Mouse (Mus musculus): ENCODE measurements around the gene Alx3. TPM values are rescaled to one million over a fixed set of nuclear protein-coding genes. Genes with fewer than 3 reads are reported as not detected.
"Not testable (repeated sequence)": the region's sequence is repeated elsewhere in the genome, so short reads cannot be mapped to it uniquely, and the experiment has no call there.

The Alx3 gene
- polyA plus RNA-seq, 1 experiment: not detected

GRCm38 (mm10) chr3:107631523-107631958, 36.7 kb downstream of the Alx3 start, which contains the start of gene Strip1:
Gene Strip1, minus strand, starts transcription at chr3:107631694.
- peaks cover 31% of the 10 kb centered on the region for H3K36me3 ChIP-seq (replicated peaks; ENCODE audit: low read length)
- peak within 1 kb of the TSS; percentile 95 for H3K4me3 ChIP-seq (replicated peaks)
- TF ChIP-seq GATA1 (IDR thresholded peaks at IDR 0.05; ENCODE audit: borderline replicate concordance, low read length): no peak
- no peak for TF ChIP-seq FLI1 (IDR thresholded peaks at IDR 0.05; ENCODE audit: low read length)
- no peaks in the 10 kb centered on the region for H3K27me3 ChIP-seq (replicated peaks)
- H3K9me3 ChIP-seq: no peaks in the 10 kb centered on the region
- H3K4me1 ChIP-seq: peaks cover 35% of the 10 kb centered on the region

DNA sequence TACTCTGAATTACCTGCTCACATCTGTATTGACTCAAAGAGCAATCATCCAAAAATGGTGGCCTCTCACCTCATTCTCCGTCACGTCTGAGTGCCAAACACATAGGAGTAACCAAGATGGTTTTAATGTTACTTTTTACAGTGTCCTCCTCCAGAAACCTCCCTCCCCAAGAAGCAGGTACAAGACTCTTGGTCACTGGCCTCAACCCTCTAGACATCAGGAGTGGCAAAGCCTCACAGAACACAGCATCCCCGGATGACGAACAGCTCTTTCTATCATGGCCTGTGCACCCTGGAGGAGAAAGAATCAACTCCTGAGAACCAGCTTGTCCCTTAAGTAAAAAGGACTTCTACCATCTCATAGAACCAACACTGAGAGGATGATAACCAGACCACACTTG, 38.0 kb downstream of the Alx3 start:
- H3K36me3 ChIP-seq (replicated peaks; ENCODE audit: low read length): peaks cover 18% of the 10 kb centered on the region
- H3K27me3 ChIP-seq (replicated peaks): no peaks in the 10 kb centered on the region
- TF ChIP-seq GATA1 (IDR thresholded peaks at IDR 0.05; ENCODE audit: borderline replicate concordance, low read length): no peak
- TF ChIP-seq FLI1 (IDR thresholded peaks at IDR 0.05; ENCODE audit: low read length): no peak
- no peak overlapping the region for H3K4me3 ChIP-seq (replicated peaks)
- no peaks in the 10 kb centered on the region for H3K9me3 ChIP-seq
- H3K4me1 ChIP-seq: peaks cover 42% of the 10 kb centered on the region

DNA sequence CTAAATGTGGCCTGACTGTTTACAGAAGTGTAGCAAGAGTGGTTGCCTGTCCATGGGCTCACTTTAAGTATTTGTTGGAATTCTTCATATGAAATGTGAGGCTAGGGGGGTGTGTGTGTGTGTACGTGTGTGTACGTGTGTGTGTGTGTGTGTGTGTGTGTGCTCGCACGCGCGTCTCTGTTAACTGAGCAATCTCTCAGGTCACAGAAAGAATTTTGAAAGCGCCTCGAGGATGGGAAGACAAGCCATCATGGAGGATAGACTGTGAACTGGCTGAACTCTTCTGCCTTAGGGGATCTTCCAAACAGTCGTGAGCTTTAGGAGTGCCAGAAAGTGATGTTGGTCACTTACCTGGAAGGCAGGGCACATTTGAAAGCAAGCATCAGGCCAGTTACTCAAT, 39.1 kb downstream of the Alx3 start:
- Histone ChIP-seq H3K4me3 (replicated peaks) (no peak overlapping the region), H3K36me3 (replicated peaks; ENCODE audit: low read length) (peaks cover 7% of the 10 kb centered on the region), H3K9me3 (no peaks in the 10 kb centered on the region), H3K27me3 (replicated peaks) (no peaks in the 10 kb centered on the region), H3K4me1 (peaks cover 44% of the 10 kb centered on the region)
- TF ChIP-seq FLI1 (IDR thresholded peaks at IDR 0.05; ENCODE audit: low read length) (no peak), GATA1 (IDR thresholded peaks at IDR 0.05; ENCODE audit: borderline replicate concordance, low read length) (no peak)

- H3K27me3 ChIP-seq (replicated peaks): no peaks in the 10 kb centered on the region
- H3K36me3 ChIP-seq (replicated peaks; ENCODE audit: low read length): no peaks in the 10 kb centered on the region
- no peak for TF ChIP-seq FLI1 (IDR thresholded peaks at IDR 0.05; ENCODE audit: low read length)
- TF ChIP-seq GATA1 (IDR thresholded peaks at IDR 0.05; ENCODE audit: borderline replicate concordance, low read length): no peak
- H3K4me3 ChIP-seq (replicated peaks): no peak overlapping the region
- H3K4me1 ChIP-seq: peaks cover 30% of the 10 kb centered on the region
- H3K9me3 ChIP-seq: no peaks in the 10 kb centered on the region
Observed at GRCm38 (mm10) chr3:107635836-107636235, 41.0 kb downstream of the Alx3 start.

DNA sequence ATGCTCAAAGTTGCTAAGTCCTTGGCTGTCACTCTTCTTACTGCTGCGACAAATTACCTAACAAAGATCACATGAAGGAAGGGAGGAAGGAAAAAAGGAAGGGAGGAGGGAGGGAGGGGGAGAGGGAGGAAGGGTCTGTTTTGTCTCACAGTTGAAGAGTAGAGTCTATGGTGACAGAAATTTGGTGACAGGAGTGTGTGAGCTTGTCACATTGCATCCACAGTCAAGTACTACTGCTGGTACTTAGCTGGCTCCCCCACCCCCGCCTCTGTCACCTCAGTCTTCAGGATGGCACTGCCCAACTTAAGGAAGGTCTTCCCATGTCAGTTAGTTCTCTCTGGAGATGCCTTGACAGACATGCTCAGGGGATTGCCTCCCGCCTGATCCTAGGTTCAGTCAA, 41.4 kb downstream of the Alx3 start:
- Histone ChIP-seq H3K36me3 (replicated peaks; ENCODE audit: low read length) (no peaks in the 10 kb centered on the region), H3K27me3 (replicated peaks) (no peaks in the 10 kb centered on the region), H3K9me3 (no peaks in the 10 kb centered on the region), H3K4me1 (peaks cover 30% of the 10 kb centered on the region), H3K4me3 (replicated peaks) (no peak overlapping the region)
- TF ChIP-seq FLI1 (IDR thresholded peaks at IDR 0.05; ENCODE audit: low read length) (no peak), GATA1 (IDR thresholded peaks at IDR 0.05; ENCODE audit: borderline replicate concordance, low read length) (no peak)

DNA sequence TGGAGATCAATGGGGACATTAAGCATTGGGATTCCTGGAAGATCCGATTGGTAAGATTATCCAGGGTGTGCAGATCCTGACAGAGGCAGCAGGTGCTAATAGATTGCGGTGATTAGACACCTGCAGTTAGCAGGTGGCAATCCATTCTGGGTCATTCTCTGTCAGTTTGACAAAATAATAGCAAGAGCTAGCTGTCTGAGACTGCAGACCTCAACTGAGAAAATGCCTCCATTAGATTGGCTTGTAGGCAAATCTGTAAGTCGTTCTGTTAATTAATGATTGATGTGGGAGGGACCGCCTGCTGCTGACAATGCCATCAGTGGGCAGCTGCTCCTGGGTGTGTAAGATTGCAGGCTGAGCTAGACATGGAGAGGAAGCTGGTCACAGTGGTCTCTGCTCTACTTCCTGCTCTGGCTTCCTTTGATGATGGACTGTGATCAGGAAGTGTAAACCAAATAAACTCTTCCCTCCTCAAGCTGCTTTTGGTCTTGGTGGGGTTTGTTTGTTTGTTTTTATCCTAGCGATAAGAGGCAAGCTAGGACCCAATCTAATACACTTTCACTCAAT, 42.9 kb downstream of the Alx3 start:
- H3K9me3 ChIP-seq: no peaks in the 10 kb centered on the region
- no peaks in the 10 kb centered on the region for H3K36me3 ChIP-seq (replicated peaks; ENCODE audit: low read length)
- peaks cover 24% of the 10 kb centered on the region for H3K4me1 ChIP-seq
- H3K27me3 ChIP-seq (replicated peaks): no peaks in the 10 kb centered on the region
- H3K4me3 ChIP-seq (replicated peaks): no peak overlapping the region
- TF ChIP-seq FLI1 (IDR thresholded peaks at IDR 0.05; ENCODE audit: low read length) (no peak), GATA1 (IDR thresholded peaks at IDR 0.05; ENCODE audit: borderline replicate concordance, low read length) (peak; percentile 62; the same call in 1 of the 3 replicates)

DNA sequence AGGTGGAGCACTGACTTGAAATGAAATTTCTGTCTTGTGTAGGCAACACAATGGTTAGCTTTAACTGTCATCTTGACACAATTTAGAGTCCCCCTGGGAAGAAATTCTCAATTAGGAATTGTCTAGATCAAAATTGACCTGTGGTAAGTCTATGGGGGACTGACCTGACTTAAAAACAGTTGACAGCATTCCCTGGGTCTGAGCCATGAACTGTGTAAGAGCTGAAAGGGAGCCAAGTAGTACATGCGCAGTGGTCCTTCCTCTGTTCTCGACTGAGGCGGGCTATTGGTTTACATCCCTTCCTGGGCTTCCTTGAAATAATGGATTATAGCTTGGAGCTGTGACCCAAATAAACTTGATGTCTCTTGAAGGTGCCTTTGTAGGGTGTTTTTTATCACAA, 52.1 kb downstream of the Alx3 start:
- Histone ChIP-seq H3K36me3 (replicated peaks; ENCODE audit: low read length) (no peaks in the 10 kb centered on the region), H3K4me1 (peaks cover 15% of the 10 kb centered on the region)
- TF ChIP-seq FLI1 (IDR thresholded peaks at IDR 0.05; ENCODE audit: low read length) (no peak), GATA1 (IDR thresholded peaks at IDR 0.05; ENCODE audit: borderline replicate concordance, low read length) (no peak)

DNA sequence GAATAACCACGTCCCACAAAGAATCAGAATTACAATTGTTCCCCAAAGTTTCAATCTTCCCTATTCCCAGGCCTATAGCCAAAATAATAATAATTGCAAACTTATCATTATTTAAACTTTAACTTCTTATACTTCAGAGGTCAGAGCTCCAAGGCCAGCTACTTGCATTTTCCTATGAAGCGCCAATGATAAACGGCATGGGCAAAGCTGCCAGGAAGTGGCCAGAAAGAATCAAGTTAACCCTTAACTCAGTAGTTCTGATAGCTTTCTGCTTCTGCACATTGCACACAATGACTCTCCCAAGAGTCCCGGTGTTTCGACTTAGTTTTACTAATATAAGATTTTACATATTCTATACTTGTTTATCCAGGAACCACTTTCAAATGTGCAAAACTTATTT, 55.4 kb downstream of the Alx3 start:
- H3K9me3 ChIP-seq; H3K4me3 ChIP-seq (replicated peaks); H3K27me3 ChIP-seq (replicated peaks); H3K36me3 ChIP-seq (replicated peaks; ENCODE audit: low read length): not testable (repeated sequence)
- H3K4me1 ChIP-seq: peaks cover 15% of the 10 kb centered on the region

More for the DNA sequence above, 52.1 kb downstream of the Alx3 start:
- H3K9me3 ChIP-seq: peaks cover 3% of the 10 kb centered on the region; the same call in 1 of the 2 replicates
- H3K27me3 ChIP-seq (replicated peaks): peaks cover 4% of the 10 kb centered on the region
- H3K4me3 ChIP-seq (replicated peaks): no peak overlapping the region

GRCm38 (mm10) chr3:107652968-107653367, 58.1 kb downstream of the Alx3 start:
- Histone ChIP-seq H3K4me3 (replicated peaks) (no peak overlapping the region), H3K36me3 (replicated peaks; ENCODE audit: low read length) (peaks cover 4% of the 10 kb centered on the region), H3K9me3 (no peaks in the 10 kb centered on the region), H3K27me3 (replicated peaks) (peaks cover 4% of the 10 kb centered on the region), H3K4me1 (peaks cover 9% of the 10 kb centered on the region)
- no peak for TF ChIP-seq FLI1 (IDR thresholded peaks at IDR 0.05; ENCODE audit: low read length)
- TF ChIP-seq GATA1 (IDR thresholded peaks at IDR 0.05; ENCODE audit: borderline replicate concordance, low read length): no peak

DNA sequence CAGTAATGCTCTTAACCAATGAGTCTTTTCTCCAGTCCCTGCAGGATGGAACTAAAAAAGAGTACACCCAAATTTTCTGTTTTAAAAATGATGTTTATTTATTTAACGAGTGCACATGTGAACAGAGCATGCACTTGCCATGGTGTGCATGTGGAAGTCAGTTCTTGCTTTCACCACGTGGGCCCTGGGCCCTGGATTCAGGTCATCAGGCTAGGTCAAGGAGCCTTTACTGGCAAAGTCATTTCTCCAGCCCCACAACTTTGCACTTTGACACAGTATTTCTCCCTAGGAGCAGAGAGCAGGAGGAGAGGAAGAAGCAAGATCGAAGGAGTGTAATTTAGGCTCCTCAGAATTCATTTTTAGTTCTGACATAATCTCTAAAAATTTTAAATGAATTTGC, 60.0 kb downstream of the Alx3 start:
- H3K36me3 ChIP-seq (replicated peaks; ENCODE audit: low read length): peaks cover 20% of the 10 kb centered on the region
- H3K9me3 ChIP-seq: no peaks in the 10 kb centered on the region
- H3K4me1 ChIP-seq: peaks cover 2% of the 10 kb centered on the region
- TF ChIP-seq FLI1 (IDR thresholded peaks at IDR 0.05; ENCODE audit: low read length): no peak
- no peak for TF ChIP-seq GATA1 (IDR thresholded peaks at IDR 0.05; ENCODE audit: borderline replicate concordance, low read length)
- no peaks in the 10 kb centered on the region for H3K27me3 ChIP-seq (replicated peaks)
- no peak overlapping the region for H3K4me3 ChIP-seq (replicated peaks)

Other genes starting within 250 kb of the Alx3 start
- gene Kcnc4, start 135.5 kb upstream of the Alx3 start, polyA plus RNA-seq (2012; ENCODE audit: insufficient read depth, low replicate concordance): not detected in 2 replicates
- not detected in 2 replicates for gene Slc6a17, start 77.0 kb upstream of the Alx3 start, polyA plus RNA-seq (2012; ENCODE audit: insufficient read depth, low replicate concordance)
- not detected in 2 replicates for gene Ubl4b, start 40.0 kb upstream of the Alx3 start, polyA plus RNA-seq (2012; ENCODE audit: insufficient read depth, low replicate concordance)
- not detected in 2 replicates for gene Gm10961, start 36.3 kb downstream of the Alx3 start, polyA plus RNA-seq (2012; ENCODE audit: insufficient read depth, low replicate concordance)
- 5.7 and 13.3 TPM in 2 replicates for gene Strip1, start 36.7 kb downstream of the Alx3 start, polyA plus RNA-seq (2012; ENCODE audit: insufficient read depth, low replicate concordance)
- 2.1 and 3.6 TPM in 2 replicates for gene Ahcyl1, start 101.5 kb downstream of the Alx3 start, polyA plus RNA-seq (2012; ENCODE audit: insufficient read depth, low replicate concordance)
- 1.5 and 4.0 TPM in 2 replicates for gene Csf1, start 165.4 kb downstream of the Alx3 start, polyA plus RNA-seq (2012; ENCODE audit: insufficient read depth, low replicate concordance)